Mouse (Mus musculus) liver, embryonic 14.5 days (tissue): ENCODE measurements around the gene Nol12.

Experiments
- CTCF ChIP-seq: IDR thresholded peaks from 2 replicates; pipeline ENCODE4 v1.5.1; 2016; ENCODE audit warnings: antibody characterized with exemption, low read depth, control low read depth
- EP300 ChIP-seq: IDR thresholded peaks from 2 replicates; pipeline ENCODE4 v1.6.1; 2016; ENCODE audit warnings: antibody characterized with exemption, low read depth

DNA sequence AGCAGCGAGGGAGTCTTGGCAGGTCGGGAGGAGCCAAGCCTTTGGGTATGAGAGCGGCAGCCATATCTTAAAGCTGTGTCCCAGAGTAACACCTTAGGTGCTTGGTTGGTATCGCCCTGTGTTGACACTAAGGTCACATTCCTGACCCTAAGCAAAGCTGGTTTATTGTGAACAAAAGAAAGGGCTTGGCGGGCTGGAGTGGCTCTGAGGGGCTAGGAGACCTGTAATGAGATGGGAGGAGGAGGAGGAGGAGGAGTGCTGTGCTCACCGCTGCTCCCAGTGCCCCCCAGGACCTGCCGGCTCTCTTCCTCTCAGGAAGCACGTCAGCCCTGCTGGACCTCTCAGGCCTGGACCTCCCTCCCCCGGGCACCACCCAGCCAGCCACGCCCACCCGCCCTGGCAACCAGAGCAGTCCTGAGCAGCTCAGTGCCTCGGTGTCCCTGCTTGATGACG lies 45.3 kb upstream of the Nol12 start:
- TF ChIP-seq CTCF (no peak), EP300 (no peak)
